Comparison of ENCODE assay signal across 23 mouse cellular contexts in genomic region chr1:165636289-165636688, GRCm38 (mm10).
"Had no signal": no experiment of that assay in that cellular context is flagged by ENCODE, and none has a peak within 500 bp of the region (broad histone marks: within the 10 kb centered on the region; RNA-seq: fewer than 3 reads in every experiment).

No protein-coding gene starts in this region.

- H3K9ac ChIP-seq: heart, embryonic 15.5 days; hindbrain, embryonic 13.5 days; hindbrain, embryonic 15.5 days; limb, embryonic 12.5 days; liver, embryonic 15.5 days had no signal

- H3K4me3 ChIP-seq: heart, adult 2 months; heart, embryonic 13.5 days; heart, embryonic 15.5 days; hindbrain, embryonic 13.5 days; hindbrain, embryonic 15.5 days; layer of hippocampus, adult 2 months; left cerebral cortex, adult 2 months; limb, embryonic 12.5 days; liver, embryonic 13.5 days; liver, embryonic 15.5 days had no signal

- H3K9me3 ChIP-seq: heart, embryonic 13.5 days; heart, embryonic 15.5 days; hindbrain, embryonic 13.5 days; hindbrain, embryonic 15.5 days; limb, embryonic 10.5 days; limb, embryonic 12.5 days; liver, embryonic 13.5 days; liver, embryonic 15.5 days had no signal

- H3K27me3 ChIP-seq: heart, embryonic 13.5 days; heart, embryonic 15.5 days; hindbrain, embryonic 13.5 days; hindbrain, embryonic 15.5 days; limb, embryonic 12.5 days had no signal

- H3K27ac ChIP-seq: heart, adult 2 months; hindbrain, embryonic 13.5 days; hindbrain, embryonic 15.5 days; hindbrain, postnatal 0 days; layer of hippocampus, adult 2 months; left cerebral cortex, adult 2 months; liver, embryonic 15.5 days had no signal

- DNase-seq: gastrocnemius, postnatal 14 days; gastrocnemius, postnatal 36 days; heart, adult 11 months; heart, adult 2 months; heart, postnatal 14 days; heart, postnatal 36 days; kidney, adult 18-20 months; kidney, adult 9 months; kidney, postnatal 10 days; kidney, postnatal 4 days; liver; liver, embryonic 13.5 days had no signal

- H3K36me3 ChIP-seq: heart, embryonic 13.5 days; heart, embryonic 15.5 days; hindbrain, embryonic 13.5 days; hindbrain, embryonic 15.5 days; limb, embryonic 10.5 days; limb, embryonic 12.5 days; liver, embryonic 13.5 days; liver, embryonic 15.5 days had no signal

- H3K4me2 ChIP-seq: heart, embryonic 15.5 days; hindbrain, embryonic 13.5 days; hindbrain, embryonic 15.5 days; liver, embryonic 13.5 days; liver, embryonic 15.5 days had no signal

- ATAC-seq: hindbrain, postnatal 0 days; intestine, embryonic 16.5 days had no signal
